In the genomic region with DNA sequence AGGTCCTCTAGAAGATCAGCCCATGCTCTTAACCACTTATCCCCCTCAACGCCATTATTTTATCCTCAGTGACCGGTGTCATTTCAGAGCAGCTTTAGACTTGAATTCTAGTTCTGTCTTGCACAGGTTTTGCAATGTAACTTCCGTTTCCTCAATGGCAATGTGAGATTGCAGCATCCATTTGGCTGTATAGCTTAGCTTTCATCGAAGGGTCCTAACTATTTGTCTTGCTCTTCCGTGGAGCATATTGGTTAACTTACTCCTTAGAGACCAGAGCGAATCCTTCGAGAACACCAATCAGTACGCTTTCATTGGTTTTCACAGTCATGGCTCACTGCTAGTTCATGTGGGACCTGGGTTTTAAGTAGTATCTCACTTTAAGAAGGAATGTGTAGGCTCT, we compare ENCODE assay signal across 8 mouse cellular contexts.
"Had no signal": no experiment of that assay in that cellular context is flagged by ENCODE, and none has a peak within 500 bp of the region (broad histone marks: within the 10 kb centered on the region; RNA-seq: fewer than 3 reads in every experiment).

No protein-coding gene starts in this region.

- H3K4me2 ChIP-seq: limb, embryonic 13.5 days; liver, embryonic 13.5 days; lung, embryonic 15.5 days; neural tube, embryonic 13.5 days had no signal

- H3K27me3 ChIP-seq: limb, embryonic 13.5 days; liver, embryonic 13.5 days; lung, embryonic 15.5 days; neural tube, embryonic 13.5 days had no signal

- DNase-seq: kidney, adult 11 months; kidney, adult 9 months; liver, embryonic 13.5 days; midbrain, embryonic 14.5 days had no signal

- H3K4me3 ChIP-seq: limb, embryonic 13.5 days; liver, embryonic 13.5 days; lung, embryonic 15.5 days; neural tube, embryonic 13.5 days had no signal

- H3K9me3 ChIP-seq: limb, embryonic 13.5 days; liver, embryonic 13.5 days; lung, embryonic 15.5 days; neural tube, embryonic 13.5 days had no signal

- H3K9ac ChIP-seq: limb, embryonic 13.5 days; liver, embryonic 13.5 days; lung, embryonic 15.5 days; neural tube, embryonic 13.5 days had no signal

- H3K27ac ChIP-seq: limb, embryonic 13.5 days; liver, embryonic 13.5 days; stomach, postnatal 0 days had no signal

- H3K36me3 ChIP-seq: limb, embryonic 13.5 days; liver, embryonic 13.5 days; lung, embryonic 15.5 days; neural tube, embryonic 13.5 days had no signal
